Mouse (Mus musculus) right cerebral cortex, postnatal 36 days (tissue): ENCODE measurements around the gene Tpm1.

Experiments
- DNase-seq, 2 experiments: peaks; one replicate each; pipeline ENCODE4 v3.0.0; 2022; ENCODE audit warnings: low spot score in 2 of 2, mixed read lengths in 1 of 2

The Tpm1 gene

DNA sequence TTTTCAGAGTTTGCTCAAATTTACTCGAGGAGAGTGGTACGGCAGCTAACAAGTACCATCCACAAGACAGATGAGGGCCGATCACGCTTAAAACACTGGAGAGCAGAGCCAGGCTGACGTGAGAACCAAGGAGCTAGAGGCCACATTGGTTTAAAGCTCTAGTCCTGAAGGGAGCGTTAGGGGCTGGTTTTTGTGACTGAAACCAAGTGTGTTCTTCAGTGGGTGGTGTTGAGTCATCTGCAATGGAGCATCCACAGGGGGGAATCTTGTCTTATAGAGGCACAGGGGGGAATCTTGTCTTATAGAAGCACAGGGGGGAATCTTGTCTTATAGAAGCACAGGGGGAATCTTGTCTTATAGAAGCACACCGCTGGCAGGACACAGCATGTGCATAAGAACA, 22.3 kb downstream of the Tpm1 start:
- DNase-seq: no peak

- DNase-seq: no peak
These were observed 23.1 kb downstream of the Tpm1 start for GRCm38 (mm10) chr9:67026061-67026460.

- no peak for DNase-seq
These were observed 24.1 kb downstream of the Tpm1 start for GRCm38 (mm10) chr9:67024889-67025692.

DNA sequence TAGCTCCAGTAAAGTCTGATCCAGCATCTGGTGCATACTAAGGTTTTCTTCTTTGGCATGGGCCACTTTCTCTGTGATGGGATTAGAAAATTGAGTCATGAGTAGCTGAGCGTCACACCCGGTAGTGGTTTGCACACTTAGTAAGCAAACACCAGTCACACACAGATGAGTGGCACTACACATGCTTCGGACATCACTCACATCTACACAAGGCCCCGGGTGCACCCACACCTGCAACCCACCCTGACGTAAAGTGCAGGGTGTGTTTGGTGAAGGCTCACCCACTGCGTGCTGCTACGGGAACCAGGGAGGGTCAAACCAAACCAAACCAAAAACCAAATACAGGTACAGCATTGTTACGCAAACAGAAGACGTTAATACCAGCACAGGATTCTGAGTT, 25.8 kb downstream of the Tpm1 start:
- no peak for DNase-seq

GRCm38 (mm10) chr9:67020063-67020462, 29.1 kb downstream of the Tpm1 start:
- DNase-seq: no peak

DNA sequence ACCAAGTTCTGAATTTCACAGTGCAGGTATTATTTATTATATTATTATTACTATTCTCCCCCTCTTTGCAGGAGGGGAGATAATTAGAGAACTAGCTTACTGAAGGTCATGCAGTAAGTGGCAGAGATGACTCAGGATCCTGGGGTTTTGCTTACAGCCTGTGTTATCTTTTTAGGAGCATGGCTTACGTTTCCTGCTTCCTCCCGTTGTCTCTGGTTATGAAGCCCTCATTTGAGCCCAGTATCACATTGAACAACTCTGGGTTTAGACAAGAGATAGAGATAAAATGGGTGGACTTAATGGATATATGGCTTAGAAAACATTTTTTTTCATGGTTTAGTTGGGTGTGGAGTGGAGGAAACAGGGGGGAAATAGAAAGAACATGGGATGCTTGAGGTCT, 35.7 kb downstream of the Tpm1 start:
- no peak for DNase-seq

- no peak for DNase-seq
These were observed 36.7 kb downstream of the Tpm1 start for GRCm38 (mm10) chr9:67012470-67012869.

DNA sequence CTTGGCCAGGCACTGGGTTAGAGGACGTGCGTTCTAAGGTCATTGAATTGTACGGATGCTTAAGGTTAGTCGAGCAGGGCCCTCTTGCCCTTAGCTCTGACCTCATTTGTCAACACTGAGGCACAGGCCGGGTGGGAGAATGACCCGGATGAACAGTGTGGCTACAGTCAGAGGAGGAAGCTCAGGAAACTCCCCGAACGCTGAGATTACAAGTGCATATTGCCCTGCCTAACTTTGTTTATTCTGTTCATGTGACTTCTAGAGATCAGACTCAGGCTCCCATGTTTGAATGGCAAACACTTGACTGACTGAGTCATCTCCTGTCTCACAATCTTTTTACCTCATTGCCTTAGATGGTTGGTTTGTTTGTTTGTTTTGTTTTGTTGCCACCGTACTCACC, 37.7 kb downstream of the Tpm1 start:
- DNase-seq: no peak

GRCm38 (mm10) chr9:67008781-67009180, 40.4 kb downstream of the Tpm1 start:
- no peak for DNase-seq

DNA sequence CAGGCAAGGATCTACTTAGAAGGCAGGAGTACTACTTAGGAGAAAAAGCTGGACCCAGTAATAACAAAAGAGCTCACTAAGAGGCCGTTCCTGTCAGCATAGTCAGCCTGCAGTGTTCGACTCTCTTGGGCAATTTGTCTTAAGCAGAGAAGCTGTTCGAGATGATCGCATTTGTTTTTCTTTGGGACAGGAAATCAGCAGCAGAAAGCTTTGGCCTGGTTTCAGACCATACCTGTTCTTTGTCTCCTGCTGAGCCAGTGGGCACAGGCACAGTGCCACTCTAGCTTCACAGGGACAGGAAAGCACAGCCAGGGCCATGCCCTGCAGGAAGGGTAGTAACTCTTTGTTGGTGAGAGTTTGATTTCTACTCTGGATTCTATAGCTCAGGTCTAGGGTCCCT, 42.8 kb downstream of the Tpm1 start:
- no peak for DNase-seq

- no peak for DNase-seq
These were observed 44.0 kb downstream of the Tpm1 start for GRCm38 (mm10) chr9:67005161-67005742.

DNA sequence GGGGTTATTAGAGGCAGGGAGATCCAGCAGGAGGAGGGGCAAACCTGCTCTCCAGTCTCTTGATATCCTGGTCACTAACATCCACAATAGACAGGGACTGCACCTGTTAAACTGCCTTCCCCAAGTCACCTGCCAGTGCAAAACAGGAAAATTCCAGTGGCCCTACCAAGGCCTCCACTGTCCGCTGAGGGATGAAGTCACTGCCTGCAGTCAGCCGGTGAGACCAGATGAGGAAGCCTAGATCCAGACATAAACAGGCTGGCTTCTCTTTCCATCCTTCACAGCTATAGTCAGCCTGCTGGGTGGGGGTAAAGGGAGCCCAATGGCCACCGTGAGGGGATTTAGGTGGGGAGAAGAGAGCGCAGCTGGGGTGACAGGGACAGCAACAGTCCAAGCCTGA, 45.5 kb downstream of the Tpm1 start:
- DNase-seq: no peak

GRCm38 (mm10) chr9:67003156-67003555, 46.0 kb downstream of the Tpm1 start:
- no peak for DNase-seq

GRCm38 (mm10) chr9:67001506-67001905, 47.7 kb downstream of the Tpm1 start:
- no peak for DNase-seq

- peak; percentile 49 to 56 for DNase-seq
These were observed 48.2 kb downstream of the Tpm1 start for GRCm38 (mm10) chr9:67001050-67001449.

DNA sequence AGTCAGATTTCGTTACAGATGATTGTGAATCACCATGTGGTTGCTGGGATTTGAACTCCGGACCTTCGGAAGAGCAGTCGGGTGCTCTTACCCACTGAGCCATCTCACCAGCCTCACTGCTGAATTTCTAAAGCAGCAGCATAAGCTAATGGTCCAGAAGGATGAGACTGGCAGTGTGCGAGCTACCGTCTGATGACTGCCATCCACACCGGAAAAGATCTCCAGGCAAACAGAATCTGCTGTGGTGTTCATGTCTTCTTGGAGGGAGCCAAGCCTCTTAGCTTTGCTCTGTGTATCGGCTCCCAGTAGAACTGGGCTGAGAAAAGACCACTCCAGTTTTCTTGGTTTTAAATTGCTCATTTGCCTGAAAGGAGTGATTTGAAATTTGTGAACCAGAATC, 49.5 kb downstream of the Tpm1 start:
- DNase-seq: no peak

GRCm38 (mm10) chr9:66991750-66992410, 57.3 kb downstream of the Tpm1 start:
- no peak for DNase-seq

- peak; percentile 42 to 67 for DNase-seq
These were observed 58.0 kb downstream of the Tpm1 start for GRCm38 (mm10) chr9:66991021-66991749.

- DNase-seq: no peak
These were observed 59.2 kb downstream of the Tpm1 start for GRCm38 (mm10) chr9:66990046-66990445.

DNA sequence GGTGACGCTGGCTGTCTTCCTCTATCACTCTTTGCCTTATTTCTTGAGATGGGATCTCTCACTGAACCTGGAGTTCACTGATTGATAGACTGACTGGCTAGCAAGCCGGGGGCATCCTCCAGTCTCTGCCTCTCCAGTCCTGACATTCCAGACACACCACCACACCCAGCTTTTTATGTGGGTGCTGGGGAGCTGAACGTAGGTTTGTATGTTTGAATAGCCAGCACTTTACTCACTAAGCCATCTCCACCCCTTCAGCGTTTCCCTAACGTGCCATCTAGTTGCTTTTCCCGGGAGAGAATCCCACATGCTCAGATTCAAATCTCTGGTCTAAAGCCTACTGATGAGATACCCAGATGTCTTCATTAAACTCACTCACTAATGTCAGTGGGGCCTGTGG, 59.6 kb downstream of the Tpm1 start:
- DNase-seq: peak in 1 of 2 experiments; percentile 11

- peak in 1 of 2 experiments; percentile 46 for DNase-seq
These were observed 60.3 kb downstream of the Tpm1 start for GRCm38 (mm10) chr9:66988888-66989414.
